Mouse (Mus musculus) cortical plate, adult 2 months (tissue): ENCODE results near the gene Astl.

Source experiments
- CTCF ChIP-seq: fragments of 200-500 bp; IDR thresholded peaks from 2 replicates; pipeline ENCODE4 v1.5.1; 2011; ENCODE audit warnings: mild to moderate bottlenecking, control low read depth, low read length; ENCODE audit not compliant: insufficient read depth; ENCODE audit errors: extremely low read depth
- POLR2A ChIP-seq: fragments of 200-500 bp; IDR thresholded peaks from 2 replicates; pipeline ENCODE4 v1.6.1; 2011; ENCODE audit warnings: mild to moderate bottlenecking, low read length, control low read depth; ENCODE audit not compliant: insufficient read depth; ENCODE audit errors: extremely low read depth

GRCm38 (mm10) chr2:127338416-127338815 is at the start of gene Astl:
- TF ChIP-seq CTCF (no peak), POLR2A (no peak)
